Mouse (Mus musculus) liver, embryonic 14.5 days (tissue): ENCODE results near the gene Insrr.

Source experiments
- CTCF ChIP-seq: IDR thresholded peaks from 2 replicates; pipeline ENCODE4 v1.5.1; 2016; ENCODE audit warnings: antibody characterized with exemption, low read depth, control low read depth
- EP300 ChIP-seq: IDR thresholded peaks from 2 replicates; pipeline ENCODE4 v1.6.1; 2016; ENCODE audit warnings: antibody characterized with exemption, low read depth

GRCm38 (mm10) chr3:87809322-87809962 lies 12.7 kb downstream of the Insrr start:
- TF ChIP-seq EP300 (no peak), CTCF (no peak)
